Mouse (Mus musculus) gastrocnemius, adult 18-20 months (tissue): ENCODE results near the gene Gm19345. TPM values are rescaled to one million over a fixed set of nuclear protein-coding genes. Genes with fewer than 3 reads are reported as not detected.

Source experiments
- DNase-seq: peaks from one replicate; pipeline ENCODE4 v3.0.0; 2021; ENCODE audit warnings: low spot score
- total RNA-seq, 2 experiments: library from RNA; stranded (reverse); gene quantifications; 2 replicates each; pipeline ENCODE4 v1.2.3; 2021

Gene Gm19345
- total RNA-seq, 2 experiments from 2014 or later = not detected

GRCm38 (mm10) chr7:19871137-19871621, 19.4 kb downstream of the Gm19345 start:
- no peak for DNase-seq

GRCm38 (mm10) chr7:19871943-19872601, 20.3 kb downstream of the Gm19345 start:
- no peak for DNase-seq

DNA sequence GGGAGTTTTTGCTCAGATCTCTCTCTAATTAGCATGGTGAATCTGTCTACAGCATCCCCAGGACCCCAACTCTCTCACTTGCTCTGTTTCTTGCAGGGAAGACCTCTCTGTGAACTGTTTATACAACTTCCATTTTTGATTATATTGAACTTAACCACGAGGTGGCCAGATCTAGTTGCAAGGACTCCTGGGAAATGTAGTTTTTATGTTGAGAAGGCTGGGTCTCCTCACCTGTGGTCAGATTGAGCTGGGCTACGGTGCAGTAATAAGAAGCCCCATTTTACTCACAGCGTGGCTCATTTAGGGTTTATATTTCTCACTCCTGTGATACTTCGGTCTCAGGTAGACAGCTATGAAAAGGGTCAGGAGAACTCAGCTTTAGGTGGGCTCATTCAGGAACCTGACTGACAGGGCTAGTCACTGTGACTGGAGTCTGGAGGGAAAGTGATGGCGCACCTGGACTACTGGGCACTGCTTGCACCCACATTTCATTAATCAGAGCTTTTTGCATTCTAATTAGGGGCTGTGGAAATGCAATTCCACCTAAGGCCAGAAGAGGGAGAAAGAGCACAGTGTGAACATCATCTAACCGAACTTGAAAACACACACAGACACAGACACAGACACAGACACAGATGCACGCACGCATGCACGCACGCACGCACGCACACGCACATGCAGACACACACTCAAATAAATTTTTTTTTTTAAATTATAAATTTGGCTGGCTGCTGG, 24.3 kb downstream of the Gm19345 start:
- DNase-seq = peak; percentile 45

GRCm38 (mm10) chr7:19876781-19877425, 25.1 kb downstream of the Gm19345 start:
- no peak for DNase-seq

GRCm38 (mm10) chr7:19880754-19881153, 29.0 kb downstream of the Gm19345 start:
- DNase-seq = no peak

- no peak for DNase-seq
Measured at GRCm38 (mm10) chr7:19887849-19888248, 36.0 kb downstream of the Gm19345 start, which contains the start of gene Ceacam19. Gene Ceacam19, minus strand, starts transcription at chr7:19887965.

- peak; percentile 33 for DNase-seq
Measured at GRCm38 (mm10) chr7:19889881-19890280, 38.1 kb downstream of the Gm19345 start.

Other genes starting within 250 kb of the Gm19345 start
- 10 to 100 TPM in 1 of 2 experiments, 1 to 10 TPM in 1; 8.7 to 10.4 TPM for gene Clasrp, start 247.5 kb upstream of the Gm19345 start, total RNA-seq
- gene Relb, start 222.6 kb upstream of the Gm19345 start, total RNA-seq = 10 to 100 TPM in 1 of 2 experiments, 1 to 10 TPM in 1; 6.7 to 11.0 TPM
- gene Clptm1, start 187.0 kb upstream of the Gm19345 start, total RNA-seq = 10 to 100 TPM; 46.8 to 47.3 TPM
- under 1 TPM in 1 of 2 experiments, not detected in 1; 0.74 TPM for gene Apoc2, start 174.1 kb upstream of the Gm19345 start, total RNA-seq
- not detected for gene Gm44805, start 170.6 kb upstream of the Gm19345 start, total RNA-seq
- under 1 TPM in 1 of 2 experiments, not detected in 1; 0.95 TPM for gene Apoc4, start 170.5 kb upstream of the Gm19345 start, total RNA-seq
- gene Apoc1, start 159.3 kb upstream of the Gm19345 start, total RNA-seq = 1 to 10 TPM in 1 of 2 experiments, under 1 TPM in 1; 0.84 to 4.3 TPM
- 10 to 100 TPM; 59.5 to 87.1 TPM for gene Apoe, start 152.8 kb upstream of the Gm19345 start, total RNA-seq
- gene Tomm40, start 136.6 kb upstream of the Gm19345 start, total RNA-seq = 10 to 100 TPM; 40.8 to 44.0 TPM
- 1 to 10 TPM in 1 of 2 experiments, under 1 TPM in 1; 0.64 to 2.0 TPM for gene Nectin2, start 101.5 kb upstream of the Gm19345 start, total RNA-seq
- gene Bcam, start 81.0 kb upstream of the Gm19345 start, total RNA-seq = 10 to 100 TPM; 17.4 to 28.5 TPM
- not detected for gene Cblc, start 55.2 kb upstream of the Gm19345 start, total RNA-seq
- gene Bcl3, start 29.2 kb upstream of the Gm19345 start, total RNA-seq = 1 to 10 TPM; 1.0 to 2.0 TPM
- gene Ceacam16, start 9.3 kb downstream of the Gm19345 start, total RNA-seq = not detected
- not detected for gene Ceacam19, start 36.0 kb downstream of the Gm19345 start, total RNA-seq
- 1 to 10 TPM; 4.3 to 7.6 TPM for gene Pvr, start 69.2 kb downstream of the Gm19345 start, total RNA-seq
- gene Igsf23, start 98.8 kb downstream of the Gm19345 start, total RNA-seq = not detected
- gene Ceacam20, start 113.4 kb downstream of the Gm19345 start, total RNA-seq = not detected
- gene Nlrp9b, start 139.5 kb downstream of the Gm19345 start, total RNA-seq = not detected
- not detected for gene Vmn1r91, start 247.7 kb downstream of the Gm19345 start, total RNA-seq